Mouse (Mus musculus) cortical plate, adult 2 months (tissue): ENCODE data around the gene Ier2. TPM values are rescaled to one million over a fixed set of nuclear protein-coding genes. Genes with fewer than 3 reads are reported as not detected.
A peak's percentile ranks its signal among the peaks of the same experiment; 100 is the strongest.

Experiments used
- H3K27ac ChIP-seq: fragments of 200-500 bp; 2 replicates; pipeline ENCODE4 v1.5.1; 2012; ENCODE audit warnings: low read length, control low read depth, inconsistent platforms; ENCODE audit not compliant: insufficient read depth
- H3K4me1 ChIP-seq: fragments of 200-500 bp; 2 replicates; pipeline ENCODE4 v1.6.1; 2011; ENCODE audit warnings: low read length; ENCODE audit not compliant: control insufficient read depth, insufficient read depth
- H3K4me3 ChIP-seq: fragments of 200-500 bp; 2 replicates; pipeline ENCODE4 v1.5.1; 2011; ENCODE audit warnings: mild to moderate bottlenecking, low read length, control low read depth; ENCODE audit not compliant: insufficient read depth
- CTCF ChIP-seq: fragments of 200-500 bp; IDR thresholded peaks from 2 replicates; pipeline ENCODE4 v1.5.1; 2011; ENCODE audit warnings: mild to moderate bottlenecking, control low read depth, low read length; ENCODE audit not compliant: insufficient read depth; ENCODE audit errors: extremely low read depth
- POLR2A ChIP-seq: fragments of 200-500 bp; IDR thresholded peaks from 2 replicates; pipeline ENCODE4 v1.6.1; 2011; ENCODE audit warnings: mild to moderate bottlenecking, low read length, control low read depth; ENCODE audit not compliant: insufficient read depth; ENCODE audit errors: extremely low read depth
- polyA plus RNA-seq: library from polyadenylated mRNA; depleted of rRNA; stranded (reverse); fragments of >200 nt; gene quantifications from 2 replicates; pipeline ENCODE4 v1.2.3, GENCODE M21; 2012

The Ier2 gene
- polyA plus RNA-seq, 1 experiment = 13.4 TPM

DNA sequence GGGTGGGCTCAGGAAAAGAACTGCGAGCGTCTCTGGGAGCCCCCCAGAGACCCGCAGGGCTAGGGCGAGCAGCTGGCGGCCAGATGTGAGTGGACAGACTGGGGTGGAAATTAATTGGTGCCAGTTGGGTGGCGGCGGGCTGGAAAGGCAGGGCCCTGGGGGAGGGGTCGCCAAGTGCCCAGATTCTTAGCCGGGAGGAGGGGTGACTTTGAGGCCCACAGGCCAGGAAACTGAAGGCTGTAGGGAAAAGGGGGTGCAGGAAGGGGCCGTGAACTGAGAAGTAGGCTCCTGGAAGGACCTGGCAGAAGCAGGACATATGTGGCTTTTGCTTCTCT, 6.5 kb downstream of the Ier2 start:
- Histone ChIP-seq H3K4me3 (peak overlapping the region; percentile 24; the same call in 1 of the 2 replicates), H3K27ac (peak overlapping the region; percentile 87), H3K4me1 (no peaks in the 10 kb centered on the region)

DNA sequence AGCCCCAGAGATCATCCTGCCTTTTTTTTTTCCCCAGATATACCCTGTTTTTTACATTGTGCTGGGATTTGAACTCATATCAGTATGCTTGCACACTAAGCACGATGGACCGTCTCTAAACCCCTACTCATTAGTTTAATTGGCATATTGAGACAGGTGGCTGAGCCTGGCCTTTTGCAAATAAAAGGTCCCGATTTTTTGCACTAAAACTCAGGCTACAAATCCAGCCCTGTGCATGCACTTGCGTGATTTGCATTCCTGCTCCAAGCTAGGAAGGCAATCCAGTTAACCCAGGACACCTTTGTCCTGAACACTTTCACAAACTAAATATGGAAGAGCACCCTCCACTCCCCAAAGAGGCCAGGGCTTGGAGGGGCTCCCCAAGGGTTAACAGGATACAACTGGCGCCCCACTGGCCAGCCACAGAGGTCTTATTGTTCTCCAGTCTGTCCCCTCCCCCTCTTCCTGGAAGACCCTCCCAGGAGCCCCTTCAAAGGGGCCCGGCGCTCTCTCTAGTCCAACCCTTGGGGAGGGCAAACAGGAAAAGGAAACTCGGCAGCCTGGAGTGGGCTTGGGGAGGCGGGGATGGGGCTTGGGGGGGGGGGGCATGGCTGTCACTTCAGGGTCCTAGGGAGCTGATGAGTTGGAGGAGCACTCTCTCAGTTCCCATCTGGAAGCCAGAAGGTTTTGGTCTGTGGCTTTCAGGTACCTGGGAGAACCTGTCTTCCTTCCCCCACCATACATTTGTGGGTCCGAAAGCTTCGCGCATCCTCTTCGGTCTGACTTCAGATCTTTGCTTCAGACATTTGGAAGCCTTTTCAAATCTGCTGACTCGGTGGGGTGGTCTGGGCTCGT, 7.1 kb downstream of the Ier2 start:
- Histone ChIP-seq H3K27ac (peak overlapping the region; percentile 87), H3K4me1 (no peaks in the 10 kb centered on the region), H3K4me3 (0 out of 2 replicates have a peak overlapping the region, but pooled peaks have one; percentile 13)
- TF ChIP-seq POLR2A = no peak
- TF ChIP-seq CTCF = no peak

More for the DNA sequence above, 6.5 kb downstream of the Ier2 start:
- TF ChIP-seq CTCF (no peak), POLR2A (no peak)

DNA sequence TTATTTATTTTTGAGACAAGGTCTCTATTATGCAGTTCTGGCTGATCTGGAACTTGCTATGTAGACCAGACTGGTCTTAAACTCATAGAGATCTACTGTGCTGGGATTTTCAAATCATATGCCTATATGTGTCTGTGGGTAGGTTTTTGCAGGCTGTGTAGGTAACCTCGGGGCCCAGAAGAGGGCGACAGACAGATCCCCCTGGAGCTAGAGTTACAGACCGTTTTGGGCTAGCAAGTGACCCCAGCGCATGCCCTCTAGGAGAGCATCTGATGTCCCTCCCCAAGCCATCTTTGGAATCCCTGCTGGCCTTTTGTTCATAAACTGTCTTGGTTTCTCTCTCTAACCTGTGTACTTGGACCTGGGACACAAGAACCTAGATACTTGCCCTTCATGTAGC, 8.1 kb downstream of the Ier2 start:
- Histone ChIP-seq H3K4me1 (no peaks in the 10 kb centered on the region), H3K27ac (no peak overlapping the region), H3K4me3 (no peak overlapping the region)
- TF ChIP-seq CTCF (no peak), POLR2A (no peak)

DNA sequence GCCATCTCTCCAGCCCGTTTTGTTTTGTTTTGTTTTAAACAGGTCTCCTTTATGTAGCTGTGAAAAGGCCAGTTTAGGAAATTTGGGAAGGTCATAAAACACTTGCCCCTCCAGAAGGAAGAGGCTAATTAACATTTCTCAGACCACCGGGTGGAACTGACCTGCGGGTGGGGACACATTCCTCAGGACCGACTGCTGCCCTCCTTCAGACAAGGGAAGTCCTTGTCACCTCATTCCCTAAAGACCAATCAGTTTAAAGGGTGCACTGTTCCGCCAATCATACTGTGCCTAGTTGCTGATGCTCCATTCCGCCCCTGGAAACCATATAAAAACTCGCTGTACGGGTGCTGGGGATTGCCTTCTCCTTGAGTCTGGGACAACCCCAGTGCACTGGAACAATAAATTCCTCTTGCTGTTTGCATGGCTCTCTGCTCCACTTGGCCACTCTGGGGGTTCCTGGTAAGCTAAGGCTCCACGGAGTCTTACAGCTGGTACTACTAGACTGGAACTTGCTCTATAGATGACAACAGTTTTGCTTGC, 9.5 kb downstream of the Ier2 start:
- Histone ChIP-seq H3K4me1 (no peaks in the 10 kb centered on the region), H3K27ac (no peak overlapping the region), H3K4me3 (no peak overlapping the region)
- TF ChIP-seq CTCF = no peak
- TF ChIP-seq POLR2A = no peak

GRCm38 (mm10) chr8:84650213-84650612, 12.4 kb downstream of the Ier2 start:
- Histone ChIP-seq H3K4me3 (no peak overlapping the region), H3K27ac (no peak overlapping the region), H3K4me1 (no peaks in the 10 kb centered on the region; the same call in 1 of the 2 replicates)
- no peak for TF ChIP-seq CTCF
- TF ChIP-seq POLR2A = no peak

GRCm38 (mm10) chr8:84647461-84647901, 15.2 kb downstream of the Ier2 start:
- Histone ChIP-seq H3K4me3 (no peak overlapping the region), H3K27ac (no peak overlapping the region), H3K4me1 (no peaks in the 10 kb centered on the region; the same call in 1 of the 2 replicates)
- TF ChIP-seq POLR2A (no peak), CTCF (no peak)

DNA sequence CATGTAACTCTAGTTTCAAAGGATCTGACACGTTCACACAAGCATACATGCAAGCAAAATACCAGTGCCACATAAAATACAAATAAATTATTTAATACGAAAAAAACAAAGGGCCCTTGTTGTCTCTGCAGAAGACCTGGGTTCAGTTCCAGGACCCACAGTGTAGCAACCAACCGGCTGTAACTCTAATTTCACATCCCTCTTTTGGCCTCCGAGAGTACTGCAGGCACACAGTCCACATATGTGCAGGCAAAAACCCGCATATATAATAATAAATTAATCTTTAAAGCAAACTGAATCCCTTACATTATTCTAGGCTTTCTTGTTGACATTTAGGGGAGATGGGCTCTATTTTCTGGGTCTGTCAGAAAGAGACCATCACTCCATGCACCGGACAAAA, 15.9 kb downstream of the Ier2 start:
- TF ChIP-seq POLR2A = no peak
- TF ChIP-seq CTCF = no peak
- Histone ChIP-seq H3K27ac (no peak overlapping the region), H3K4me3 (no peak overlapping the region), H3K4me1 (no peaks in the 10 kb centered on the region; the same call in 1 of the 2 replicates)

DNA sequence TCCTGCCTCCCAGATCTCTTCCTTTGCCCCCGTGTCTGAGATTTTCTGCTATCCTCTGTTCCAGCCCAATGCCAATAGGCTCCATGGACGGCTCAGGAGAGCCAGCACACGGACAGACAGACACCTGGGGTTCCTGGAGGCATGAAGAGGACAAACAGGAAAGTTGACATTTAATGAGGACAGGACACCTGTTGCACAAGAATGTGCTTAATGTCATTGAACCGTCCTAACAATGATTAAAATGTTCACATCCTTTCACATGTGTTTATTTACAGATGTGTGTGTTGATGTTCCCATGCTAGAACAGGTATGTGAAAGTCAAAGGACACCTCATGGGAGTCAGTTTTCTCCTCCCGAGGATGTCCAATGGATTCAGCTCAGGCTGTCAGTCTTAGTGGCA, 19.6 kb downstream of the Ier2 start:
- H3K4me3 ChIP-seq = no peak overlapping the region
- H3K27ac ChIP-seq = no peak overlapping the region
- no peaks in the 10 kb centered on the region; the same call in none of the 2 replicates for H3K4me1 ChIP-seq
- TF ChIP-seq POLR2A (no peak), CTCF (no peak)

DNA sequence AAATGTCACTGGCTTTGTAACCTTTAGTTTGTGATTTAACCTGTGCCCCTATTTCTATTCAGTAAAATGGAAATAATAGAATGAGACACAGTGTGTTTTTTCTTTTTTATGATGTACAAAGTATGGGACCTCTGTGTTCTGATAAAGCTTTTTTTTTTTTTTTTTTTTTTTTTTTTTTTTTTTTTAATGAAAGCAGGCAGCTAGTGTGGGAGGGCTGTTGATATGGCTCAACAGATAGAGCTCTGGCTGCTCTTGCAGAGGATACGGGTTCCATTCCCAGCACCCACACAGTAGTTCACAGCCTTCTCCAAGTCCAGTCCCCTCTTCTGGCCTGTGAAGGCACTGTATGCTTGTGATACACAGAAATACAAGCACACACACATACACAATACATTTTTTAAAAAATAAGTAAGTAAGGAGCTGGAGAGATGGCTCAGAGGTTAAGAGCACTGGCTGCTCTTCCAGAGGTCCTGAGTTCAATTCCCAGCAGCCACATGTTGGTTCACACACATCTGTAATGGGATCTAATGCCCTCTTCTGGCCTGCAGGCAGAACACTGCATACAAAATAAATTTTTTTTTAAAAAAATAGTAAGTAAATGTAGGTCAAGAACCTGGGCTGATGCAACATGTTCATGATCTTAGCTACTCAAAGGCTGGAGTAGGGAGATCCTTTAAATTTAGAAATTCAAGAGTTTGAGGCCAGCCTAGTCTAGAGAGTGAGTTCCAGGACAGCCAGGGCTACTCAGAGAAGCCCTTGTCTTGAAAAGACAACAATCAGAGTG, 20.9 kb downstream of the Ier2 start:
- no peak overlapping the region for H3K27ac ChIP-seq
- H3K4me3 ChIP-seq = no peak overlapping the region
- no peaks in the 10 kb centered on the region; the same call in 1 of the 2 replicates for H3K4me1 ChIP-seq
- TF ChIP-seq CTCF = no peak
- TF ChIP-seq POLR2A = no peak
